Mouse (Mus musculus) C2C12 (cell line): Measurements from ENCODE around the gene Tpst2. TPM values are rescaled to one million over a fixed set of nuclear protein-coding genes. Genes with fewer than 3 reads are reported as not detected.

Experiments
- H3K27me3 ChIP-seq: one replicate; pipeline ENCODE4 v1.6.1; 2011; ENCODE audit not compliant: control insufficient read depth, insufficient read depth, insufficient read length
- H3K36me3 ChIP-seq: one replicate; pipeline ENCODE4 v1.6.1; 2011; ENCODE audit not compliant: control insufficient read depth, insufficient read depth
- H3K4me3 ChIP-seq: one replicate; pipeline ENCODE4 v1.5.1; 2011; ENCODE audit warnings: mild to moderate bottlenecking, control low read depth; ENCODE audit not compliant: poor library complexity, insufficient read depth, severe bottlenecking
- H3K79me2 ChIP-seq: one replicate; pipeline ENCODE4 v1.6.1; 2011; ENCODE audit not compliant: control insufficient read depth, insufficient read depth
- H3K79me3 ChIP-seq: one replicate; pipeline ENCODE4 v1.6.1; 2011; ENCODE audit warnings: low read depth, control low read depth
- H3ac ChIP-seq: one replicate; pipeline ENCODE3; 2011; ENCODE audit warnings: low read depth; ENCODE audit not compliant: control insufficient read depth, insufficient read length
- CEBPB ChIP-seq: IDR thresholded peaks from one replicate; pipeline ENCODE4 v1.6.1; 2011; ENCODE audit warnings: low read depth, mild to moderate bottlenecking, control low read depth, moderate library complexity
- CTCF ChIP-seq: IDR thresholded peaks from one replicate; pipeline ENCODE4 v1.5.1; 2011; ENCODE audit not compliant: control insufficient read depth, insufficient read depth, insufficient read length
- FOSL1 ChIP-seq: IDR thresholded peaks from one replicate; pipeline ENCODE4 v1.8.0; 2011; ENCODE audit warnings: mild to moderate bottlenecking, low read length; ENCODE audit not compliant: poor library complexity, insufficient read depth, severe bottlenecking
- MAX ChIP-seq: IDR thresholded peaks from one replicate; pipeline ENCODE4 v1.6.1; 2011; ENCODE audit warnings: mild to moderate bottlenecking, control low read depth
- MYOD1 ChIP-seq: IDR thresholded peaks from one replicate; pipeline ENCODE4 v1.6.1; 2011; ENCODE audit warnings: low read depth; ENCODE audit not compliant: control insufficient read depth, insufficient read length
- MYOG ChIP-seq: IDR thresholded peaks from one replicate; pipeline ENCODE4 v1.6.1; 2011; ENCODE audit not compliant: control insufficient read depth, insufficient read length; ENCODE audit errors: extremely low read depth
- USF1 ChIP-seq: IDR thresholded peaks from one replicate; pipeline ENCODE4 v1.6.1; 2011; ENCODE audit warnings: low read depth, mild to moderate bottlenecking, control low read depth, moderate library complexity
- polyA plus RNA-seq: library from polyadenylated mRNA; unstranded; fragments of >200 nt; fragmentation: generic; extraction: Trizol; gene quantifications from one replicate; pipeline ENCODE4 v1.2.1, GENCODE M21; 2012; ENCODE audit warnings: missing spikeins

Gene Tpst2
- polyA plus RNA-seq, 1 experiment = 155 TPM

DNA sequence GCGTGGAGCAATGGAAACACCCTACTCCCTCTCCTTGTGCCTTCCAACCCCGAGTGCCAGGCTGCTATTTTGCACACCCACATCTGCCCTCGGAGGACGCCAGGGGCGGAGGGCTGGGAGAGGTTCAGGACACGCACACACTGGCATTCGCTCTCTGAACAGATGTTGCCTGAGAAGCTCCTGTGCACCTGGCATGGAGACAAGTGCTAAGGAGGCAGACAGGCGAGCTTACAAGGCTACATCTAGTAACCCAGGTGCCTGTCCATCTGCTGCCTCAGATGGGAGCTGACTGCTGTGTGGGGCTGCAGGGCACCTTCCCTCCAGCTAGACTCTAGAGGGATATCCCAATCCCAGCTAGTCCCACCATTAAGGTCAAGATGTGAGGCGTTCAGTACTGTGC, 20.0 kb upstream of the Tpst2 start:
- Histone ChIP-seq H3ac (no peak overlapping the region), H3K79me3 (no peaks in the 10 kb centered on the region), H3K27me3 (no peaks in the 10 kb centered on the region), H3K79me2 (no peaks in the 10 kb centered on the region), H3K4me3 (no peak overlapping the region), H3K36me3 (no peaks in the 10 kb centered on the region)
- no peak for TF ChIP-seq USF1
- no peak for TF ChIP-seq CTCF
- no peak for TF ChIP-seq CEBPB
- no peak for TF ChIP-seq MAX
- no peak for TF ChIP-seq MYOD1
- TF ChIP-seq FOSL1 = no peak
- no peak for TF ChIP-seq MYOG

DNA sequence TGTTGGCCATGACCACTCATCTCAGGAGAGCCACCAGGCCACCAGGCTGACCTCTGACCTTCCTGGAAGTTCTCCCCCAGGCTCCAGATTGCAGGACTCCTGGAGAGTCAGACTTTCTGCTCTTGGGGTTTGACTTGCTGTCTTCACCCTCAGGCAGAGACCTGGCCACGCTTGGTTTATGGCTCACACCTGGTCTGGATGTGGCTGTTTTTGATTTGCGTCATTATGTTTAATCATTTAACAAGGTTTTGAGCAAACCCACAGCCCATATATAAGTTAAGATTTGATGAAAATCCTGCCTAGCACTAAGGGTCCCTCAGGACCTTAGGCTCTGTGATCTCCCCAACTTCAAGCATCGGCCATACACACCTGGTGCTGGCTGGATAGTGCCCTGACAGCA, 18.6 kb upstream of the Tpst2 start:
- Histone ChIP-seq H3K79me3 (no peaks in the 10 kb centered on the region), H3K36me3 (no peaks in the 10 kb centered on the region), H3ac (no peak overlapping the region), H3K79me2 (no peaks in the 10 kb centered on the region), H3K27me3 (no peaks in the 10 kb centered on the region), H3K4me3 (no peak overlapping the region)
- TF ChIP-seq CTCF (no peak), MYOD1 (no peak), CEBPB (no peak), MYOG (no peak), FOSL1 (no peak), MAX (no peak), USF1 (no peak)

DNA sequence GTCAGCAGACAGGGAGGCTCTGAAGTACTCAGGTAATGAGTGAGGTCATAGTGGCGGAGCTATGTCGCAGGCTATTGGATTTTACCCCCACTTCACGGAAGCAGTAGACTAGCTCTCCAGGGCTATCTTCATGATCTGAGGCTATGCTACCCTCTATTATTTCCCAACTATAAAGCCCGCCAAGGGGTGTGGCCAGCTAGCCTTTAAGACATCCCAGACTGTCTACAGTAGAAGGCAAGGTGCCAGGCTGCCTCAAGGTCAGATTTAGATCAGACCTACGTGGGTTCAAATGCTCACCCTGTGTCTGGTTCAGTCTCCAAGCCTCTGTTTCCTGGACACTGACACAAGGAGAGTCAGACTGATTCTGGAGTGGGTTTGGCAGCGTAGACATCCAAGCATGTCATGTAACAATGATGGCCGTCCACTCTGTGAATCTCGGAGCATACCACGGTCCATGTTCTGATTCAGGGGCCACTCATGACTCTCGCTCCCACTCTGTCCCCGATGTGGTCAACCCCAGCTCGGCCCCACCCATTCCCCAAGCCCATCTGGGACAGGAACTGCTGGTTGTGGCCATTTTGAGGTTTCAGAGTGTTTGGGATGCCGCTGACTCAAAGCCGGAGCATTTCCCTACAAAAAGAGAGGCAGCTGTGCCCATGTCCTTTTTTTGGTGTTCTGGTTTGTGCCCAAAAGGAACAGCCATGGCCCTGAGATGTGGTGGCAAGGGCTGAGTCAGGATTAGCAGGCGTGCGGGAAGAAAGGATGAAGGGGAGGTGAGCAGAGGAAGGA, 16.4 kb upstream of the Tpst2 start:
- H3ac ChIP-seq = no peak overlapping the region
- no peaks in the 10 kb centered on the region for H3K36me3 ChIP-seq
- H3K4me3 ChIP-seq = no peak overlapping the region
- no peak for TF ChIP-seq MYOG
- TF ChIP-seq MAX = peak; percentile 12
- peak; percentile 63 for TF ChIP-seq CEBPB
- peak; percentile 79 for TF ChIP-seq MYOD1
- TF ChIP-seq FOSL1 = peak; percentile 73
- no peaks in the 10 kb centered on the region for H3K79me3 ChIP-seq
- no peaks in the 10 kb centered on the region for H3K79me2 ChIP-seq
- H3K27me3 ChIP-seq = no peaks in the 10 kb centered on the region

DNA sequence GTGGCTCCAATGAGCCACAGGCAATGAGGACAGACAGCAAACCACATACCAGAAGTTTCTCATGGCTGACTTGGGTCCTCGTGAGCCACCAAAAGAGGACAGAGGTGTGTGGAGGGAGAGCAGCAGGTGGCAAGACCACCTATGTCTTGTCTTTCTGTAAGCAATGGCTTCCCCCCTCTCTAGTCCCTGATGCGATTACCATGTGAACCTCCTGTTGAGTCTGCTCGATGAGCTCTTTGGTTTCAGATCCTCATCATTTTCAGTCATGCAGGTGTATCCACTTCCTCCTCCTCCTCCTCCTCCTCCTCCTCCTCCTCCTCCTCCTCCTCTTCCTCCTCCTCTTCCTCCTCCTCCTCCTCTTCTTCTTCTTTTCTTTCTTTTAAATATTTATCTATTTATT, 15.7 kb upstream of the Tpst2 start:
- no peak overlapping the region for H3K4me3 ChIP-seq
- no peaks in the 10 kb centered on the region for H3K27me3 ChIP-seq
- H3ac ChIP-seq = no peak overlapping the region
- no peaks in the 10 kb centered on the region for H3K79me3 ChIP-seq
- H3K79me2 ChIP-seq = no peaks in the 10 kb centered on the region
- TF ChIP-seq FOSL1 (no peak), USF1 (no peak), CEBPB (no peak), MAX (no peak), MYOG (no peak), CTCF (no peak), MYOD1 (no peak)
- no peaks in the 10 kb centered on the region for H3K36me3 ChIP-seq

DNA sequence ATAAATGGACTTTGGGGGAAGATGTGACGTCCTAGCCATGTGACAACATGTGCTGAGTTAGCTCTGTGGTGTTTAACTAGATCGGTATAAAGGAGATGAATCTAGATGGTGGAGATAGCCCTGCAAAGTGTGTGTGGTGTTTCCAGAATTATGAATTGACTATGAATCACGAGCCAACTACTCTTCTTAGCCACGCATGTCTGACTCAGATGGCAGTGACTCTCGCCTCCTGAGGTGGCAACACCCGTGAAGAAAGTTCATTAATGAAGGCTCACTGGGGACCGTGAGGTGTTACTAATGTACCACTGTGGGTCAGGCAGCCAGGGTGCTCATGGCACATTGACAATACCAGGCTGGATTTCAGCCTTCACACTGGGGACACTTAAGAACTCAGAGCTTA, 12.4 kb upstream of the Tpst2 start:
- no peak overlapping the region for H3ac ChIP-seq
- no peaks in the 10 kb centered on the region for H3K79me2 ChIP-seq
- TF ChIP-seq FOSL1 (peak; percentile 69), MAX (no peak), USF1 (peak; percentile 83), CEBPB (no peak), MYOG (no peak), MYOD1 (no peak), CTCF (no peak)
- H3K27me3 ChIP-seq = no peaks in the 10 kb centered on the region
- no peak overlapping the region for H3K4me3 ChIP-seq
- no peaks in the 10 kb centered on the region for H3K36me3 ChIP-seq
- no peaks in the 10 kb centered on the region for H3K79me3 ChIP-seq

DNA sequence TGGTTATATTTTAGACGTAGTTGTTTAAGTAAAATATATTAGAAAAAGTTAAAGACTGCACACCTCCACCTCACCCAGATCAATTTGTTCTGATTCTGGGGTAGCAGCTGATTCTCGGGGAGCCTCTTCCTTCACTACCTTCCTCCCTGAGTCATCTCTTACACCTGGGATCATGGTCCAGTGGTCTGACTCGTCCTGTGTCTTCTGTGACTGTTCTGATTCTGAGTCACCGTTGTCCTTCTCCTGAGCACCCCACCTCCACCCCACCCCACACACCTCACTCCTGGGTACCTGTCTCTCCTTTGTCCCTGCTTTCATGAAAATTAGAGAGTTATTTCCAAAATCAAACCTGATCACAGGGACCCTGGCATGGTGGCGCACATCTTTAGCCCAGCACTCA, 11.4 kb upstream of the Tpst2 start:
- no peaks in the 10 kb centered on the region for H3K79me3 ChIP-seq
- H3K79me2 ChIP-seq = no peaks in the 10 kb centered on the region
- TF ChIP-seq MAX (no peak), MYOG (no peak), CTCF (no peak), USF1 (no peak), MYOD1 (no peak), FOSL1 (no peak), CEBPB (no peak)
- no peak overlapping the region for H3ac ChIP-seq
- H3K4me3 ChIP-seq = no peak overlapping the region
- no peaks in the 10 kb centered on the region for H3K36me3 ChIP-seq
- H3K27me3 ChIP-seq = no peaks in the 10 kb centered on the region
